Mouse (Mus musculus): ENCODE measurements at regions not wholly inside any gene's neighbourhood (a gene's known extent, or its start where the extent isn't known, plus 50 kb on each side); places are given as distances from the start of the nearest gene placed in this dataset.

DNA sequence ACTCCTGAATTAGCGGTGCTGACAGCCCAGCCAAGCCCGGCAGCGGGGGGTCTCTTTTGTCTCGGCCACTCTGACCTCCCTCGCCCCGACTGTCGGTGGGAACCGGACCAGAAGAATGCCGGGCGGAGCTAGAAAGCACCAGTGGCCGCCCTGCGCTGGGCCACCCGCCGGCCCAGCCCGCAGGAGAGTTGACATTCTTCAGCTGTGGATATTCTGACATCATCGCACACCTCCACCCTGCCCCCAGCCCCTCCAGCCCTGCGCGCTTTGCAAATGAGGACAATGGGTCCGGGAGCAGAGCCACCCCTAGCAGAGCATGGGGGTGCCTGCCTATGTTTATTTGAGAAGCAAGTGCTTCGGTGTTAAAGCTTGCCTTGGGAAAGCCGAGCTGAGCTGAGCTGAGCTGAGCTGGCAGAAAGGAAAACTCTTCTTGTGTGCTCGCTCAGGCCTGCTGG is 70.5 kb upstream of the Spaca7 start:
- DNase-seq (ENCODE audit: low read depth, low spot score): no peak
- WGBS: under 1% methylated on average over 22 of the region's 22 CpGs

- WGBS: 13% methylated on average over 6 of the region's 6 CpGs
- DNase-seq (ENCODE audit: low read depth, low spot score): no peak
Observed at GRCm38 (mm10) chr8:12502856-12503255, 70.0 kb upstream of the Spaca7 start.

DNA sequence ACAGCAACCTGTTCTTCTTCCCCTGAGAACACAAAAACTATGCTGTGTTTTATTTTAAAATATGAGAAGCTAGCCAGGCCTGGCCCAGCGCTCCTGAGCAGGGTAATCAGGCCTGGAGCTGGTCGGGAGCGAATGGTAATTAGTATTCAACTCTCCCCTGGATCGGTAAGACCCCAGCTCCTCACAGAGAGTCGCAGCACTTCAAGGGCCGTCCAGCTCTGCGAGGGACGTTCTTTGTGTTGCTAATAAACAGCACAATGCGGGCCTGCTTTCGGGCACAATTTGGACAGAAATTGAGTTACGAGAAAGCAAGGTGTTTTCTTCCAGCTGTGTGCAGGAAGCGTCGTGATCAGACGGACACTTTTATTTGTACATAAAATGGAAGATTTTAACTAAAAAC is 69.5 kb upstream of the Spaca7 start:
- 32% methylated on average over 14 of the region's 14 CpGs for WGBS
- no peak for DNase-seq (ENCODE audit: low read depth, low spot score)

DNA sequence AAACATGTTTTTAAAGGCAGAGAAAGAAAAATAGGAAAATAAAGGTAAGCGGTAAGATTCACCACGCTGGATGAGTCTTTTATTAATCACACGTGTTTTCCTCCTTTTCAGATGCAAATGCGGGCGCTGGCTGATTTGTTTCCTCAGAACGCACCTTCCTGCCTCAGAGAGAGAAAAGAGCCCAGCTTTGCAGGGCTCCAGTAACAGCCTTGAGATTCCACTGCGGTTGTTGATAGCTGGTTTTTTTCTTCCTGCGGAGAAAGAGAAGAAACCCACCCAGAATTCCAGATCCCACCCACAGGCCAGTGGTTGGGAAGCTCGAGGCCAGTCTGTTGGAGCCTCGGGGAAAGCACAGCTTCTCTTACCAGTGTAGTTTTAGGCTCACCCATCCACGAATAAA is 68.6 kb upstream of the Spaca7 start:
- 17% methylated on average over 11 of the region's 11 CpGs for WGBS
- no peak for DNase-seq (ENCODE audit: low read depth, low spot score)

DNA sequence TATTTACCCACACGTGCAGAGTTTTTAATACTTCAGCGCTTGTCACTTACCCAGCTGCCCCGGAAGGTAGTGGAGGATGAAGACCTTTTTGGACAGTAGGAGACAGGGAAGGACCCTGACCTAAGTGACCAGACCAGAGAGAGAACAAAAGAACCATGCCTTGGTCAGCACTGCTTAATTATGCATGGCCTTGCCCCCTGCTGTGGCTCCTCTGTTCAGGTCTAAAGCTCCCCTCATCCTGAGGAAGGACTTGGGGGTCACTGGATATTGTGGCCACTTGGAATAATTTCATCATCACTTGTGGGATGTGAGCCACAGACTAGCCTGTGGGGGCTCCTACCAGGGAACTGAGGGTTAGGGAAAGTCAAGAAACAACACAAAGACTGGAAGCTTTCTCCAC is 68.1 kb upstream of the Spaca7 start:
- DNase-seq (ENCODE audit: low read depth, low spot score): no peak
- 30% methylated on average over 3 of the region's 3 CpGs for WGBS

- WGBS: 22% methylated on average over 2 of the region's 2 CpGs
- no peak for DNase-seq (ENCODE audit: low read depth, low spot score)
Observed at GRCm38 (mm10) chr8:12510233-12510632, 62.6 kb upstream of the Spaca7 start.

GRCm38 (mm10) chr8:12513042-12513441 is 59.8 kb upstream of the Spaca7 start:
- DNase-seq (ENCODE audit: low read depth, low spot score): peak; percentile 60
- 38% methylated on average over 9 of the region's 9 CpGs for WGBS

- no peak for DNase-seq (ENCODE audit: low read depth, low spot score)
- WGBS: 46% methylated on average over 7 of the region's 7 CpGs
Observed at GRCm38 (mm10) chr8:12514138-12514537, 58.7 kb upstream of the Spaca7 start.

GRCm38 (mm10) chr8:12521636-12522035 is 51.2 kb upstream of the Spaca7 start:
- no peak for DNase-seq (ENCODE audit: low read depth, low spot score)
- 57% methylated on average over 9 of the region's 9 CpGs for WGBS

Data from large intestine, adult 2 months (tissue).